Mouse (Mus musculus) brain, embryonic 18.5 days (tissue): ENCODE data around the gene Lage3.
A peak's percentile ranks its signal among the peaks of the same experiment; 100 is the strongest.
"Not testable (repeated sequence)": the region's sequence is repeated elsewhere in the genome, so short reads cannot be mapped to it uniquely, and the experiment has no call there.

Source experiments
- DNase-seq: peaks from one replicate; pipeline ENCODE4 v3.0.0-alpha.2; 2012; ENCODE audit warnings: low read depth, low spot score

The Lage3 gene

DNA sequence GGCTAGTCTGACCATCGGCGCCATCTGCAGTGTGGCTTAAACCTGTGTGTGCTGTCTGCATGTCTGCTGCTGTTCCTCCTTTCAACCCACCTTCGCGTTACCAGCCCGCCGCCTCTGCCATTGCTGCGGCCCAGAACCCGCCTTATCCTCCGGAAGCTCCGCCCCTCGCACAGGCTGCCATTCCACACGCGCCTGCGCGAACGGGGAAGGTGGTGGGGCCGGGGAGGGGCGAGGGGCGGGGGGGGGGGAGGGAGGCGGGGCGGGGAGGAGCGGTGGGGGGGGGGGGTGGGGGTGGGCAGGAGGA, at the start of gene Lage3:
Lage3 (minus strand) TSS at position 152 of the 304 bp plus-strand sequence.
- DNase-seq, result no peak

DNA sequence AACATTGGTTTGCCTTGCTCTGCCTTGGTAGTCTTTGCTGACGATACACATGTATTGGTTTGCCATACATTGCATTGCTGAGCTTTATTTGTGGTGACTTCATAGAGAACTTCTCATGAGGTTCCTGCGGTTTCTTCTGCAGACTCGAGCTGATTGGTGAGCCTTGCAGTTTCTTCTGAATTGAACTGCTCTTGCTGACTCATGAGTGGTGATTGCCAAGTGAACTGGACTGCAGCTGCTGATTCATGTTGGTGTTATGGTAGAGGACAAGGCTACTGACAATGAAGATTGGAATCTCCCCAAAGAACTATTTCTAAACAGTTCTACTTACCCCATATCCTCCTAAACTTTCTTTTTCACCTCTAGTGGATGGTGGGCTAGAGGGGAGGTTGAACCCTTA, 46.7 kb upstream of the Lage3 start:
- DNase-seq, result no peak

DNA sequence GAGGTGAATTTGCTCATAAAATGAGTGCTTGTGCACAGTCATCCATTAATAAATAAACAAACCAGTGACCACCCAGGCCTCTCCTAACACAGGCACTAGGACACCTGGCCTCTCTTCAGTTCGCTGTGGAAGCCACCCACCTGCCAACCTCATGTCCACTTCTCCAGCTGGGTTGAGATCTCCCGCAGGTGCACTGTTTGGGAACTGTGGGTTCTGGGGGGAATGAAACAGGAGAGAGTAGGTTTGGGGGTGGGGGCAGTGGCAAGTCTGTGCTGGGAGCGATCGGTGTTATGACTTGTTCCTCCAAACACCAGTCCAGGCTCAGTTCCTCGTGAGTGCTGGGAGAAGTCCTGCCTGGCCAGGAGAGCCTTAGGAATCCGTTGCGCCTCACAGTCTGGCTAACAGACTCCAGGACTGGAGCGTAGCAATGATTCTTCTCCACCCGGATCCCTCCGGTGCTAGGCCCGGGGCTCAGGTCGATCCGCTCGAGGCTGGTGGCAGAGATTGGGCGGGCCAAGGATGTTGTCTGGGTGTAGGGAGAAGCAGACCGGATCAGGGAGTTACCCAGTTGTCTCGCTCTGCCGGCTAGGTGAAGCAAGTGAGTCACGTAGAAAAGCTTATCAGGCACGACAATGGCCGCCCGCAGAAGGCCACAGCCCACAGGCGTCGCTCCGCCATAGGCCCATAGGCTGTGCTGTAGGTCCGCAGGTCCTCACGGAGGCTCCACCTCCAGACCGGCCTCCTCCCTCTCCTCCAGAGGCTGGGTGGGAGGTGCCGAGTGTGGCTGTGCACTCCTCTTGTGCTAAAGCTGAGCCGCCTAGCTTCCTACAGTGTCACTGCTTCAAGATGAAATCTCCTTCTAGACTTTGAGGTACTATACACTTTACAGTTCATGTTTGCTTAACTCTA, 39.4 kb upstream of the Lage3 start, which contains the start of the genes Fam3a and Ikbkg:
Fam3a (minus strand) TSS at position 738 of the 909 bp plus-strand sequence.
Ikbkg (plus strand) TSS at position 756 of the 909 bp plus-strand sequence.
- peak; percentile 63 for DNase-seq

DNA sequence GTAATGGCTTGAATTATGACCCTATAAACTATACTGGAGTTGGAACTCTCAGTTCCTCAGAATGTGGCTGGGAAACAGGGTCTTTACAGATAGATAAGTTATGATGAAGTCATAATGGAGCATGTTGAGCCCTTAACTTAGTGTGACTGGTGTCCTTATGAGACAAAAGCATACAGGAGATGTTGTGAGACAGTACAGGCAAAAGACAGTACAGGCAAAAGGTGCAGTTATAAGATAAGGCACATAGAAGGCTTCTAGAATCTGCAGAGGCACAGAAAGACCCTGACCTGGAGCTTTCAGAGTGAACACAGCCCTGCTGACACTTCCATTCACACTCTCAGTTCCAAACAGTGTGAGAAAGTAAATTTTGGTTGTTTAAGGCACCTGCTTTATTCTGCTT, 34.7 kb upstream of the Lage3 start:
- DNase-seq, result no peak

DNA sequence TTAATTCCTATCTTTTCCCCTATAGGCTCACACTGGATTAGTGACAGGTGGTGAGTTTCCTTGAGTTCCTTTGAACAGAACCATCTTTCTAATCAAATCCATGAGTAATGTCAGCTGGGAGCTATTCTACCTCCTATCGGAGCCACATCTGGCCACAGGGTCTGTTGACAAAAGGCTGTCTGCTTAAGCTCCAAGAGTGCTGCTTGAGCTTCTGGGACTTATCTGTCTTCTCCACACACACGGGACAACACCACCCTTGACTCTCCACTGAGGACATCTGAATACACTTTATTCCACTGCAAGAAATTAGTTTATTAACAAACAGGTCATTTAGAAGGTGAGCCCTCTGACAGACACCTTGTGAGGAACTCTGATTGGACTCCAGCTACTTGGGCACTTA, 31.0 kb upstream of the Lage3 start:
- DNase-seq, result no peak

DNA sequence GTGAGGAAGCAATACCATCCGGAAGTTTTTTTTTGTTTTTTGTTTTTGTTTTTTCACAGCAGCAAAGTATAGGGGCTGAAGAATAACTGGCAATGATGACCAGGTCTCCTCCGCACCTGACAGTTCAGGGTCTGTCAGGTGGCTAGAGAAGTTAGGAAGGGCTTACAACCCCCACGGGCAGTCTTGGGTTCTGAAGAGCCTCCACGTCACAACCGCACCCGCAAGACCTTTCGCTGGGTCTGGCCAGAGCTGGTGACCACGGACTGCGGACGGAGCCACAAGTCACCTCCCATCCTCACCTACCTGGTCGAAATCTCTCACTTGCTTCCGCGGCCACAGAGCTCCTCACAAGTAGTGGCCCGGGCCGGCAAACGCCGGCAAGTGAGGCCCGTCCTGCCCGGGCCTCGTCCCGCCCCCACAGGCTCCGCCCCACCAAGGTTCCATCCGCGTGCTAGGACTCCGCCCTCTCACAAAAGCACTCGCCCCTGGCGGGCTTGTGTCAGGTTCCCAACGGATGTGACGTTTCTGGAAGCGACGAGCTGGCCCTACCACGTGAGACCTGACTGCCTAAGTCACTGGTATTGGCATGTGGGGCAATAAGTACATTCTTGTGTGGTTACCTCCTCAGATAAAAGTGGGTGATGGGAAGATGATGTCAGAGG, 19.6 kb upstream of the Lage3 start, which contains the start of the genes Ubl4a and Slc10a3:
Ubl4a (minus strand) TSS at position 331 of the 662 bp plus-strand sequence.
Slc10a3 (minus strand) TSS at position 462 of the 662 bp plus-strand sequence.
- no peak for DNase-seq

DNA sequence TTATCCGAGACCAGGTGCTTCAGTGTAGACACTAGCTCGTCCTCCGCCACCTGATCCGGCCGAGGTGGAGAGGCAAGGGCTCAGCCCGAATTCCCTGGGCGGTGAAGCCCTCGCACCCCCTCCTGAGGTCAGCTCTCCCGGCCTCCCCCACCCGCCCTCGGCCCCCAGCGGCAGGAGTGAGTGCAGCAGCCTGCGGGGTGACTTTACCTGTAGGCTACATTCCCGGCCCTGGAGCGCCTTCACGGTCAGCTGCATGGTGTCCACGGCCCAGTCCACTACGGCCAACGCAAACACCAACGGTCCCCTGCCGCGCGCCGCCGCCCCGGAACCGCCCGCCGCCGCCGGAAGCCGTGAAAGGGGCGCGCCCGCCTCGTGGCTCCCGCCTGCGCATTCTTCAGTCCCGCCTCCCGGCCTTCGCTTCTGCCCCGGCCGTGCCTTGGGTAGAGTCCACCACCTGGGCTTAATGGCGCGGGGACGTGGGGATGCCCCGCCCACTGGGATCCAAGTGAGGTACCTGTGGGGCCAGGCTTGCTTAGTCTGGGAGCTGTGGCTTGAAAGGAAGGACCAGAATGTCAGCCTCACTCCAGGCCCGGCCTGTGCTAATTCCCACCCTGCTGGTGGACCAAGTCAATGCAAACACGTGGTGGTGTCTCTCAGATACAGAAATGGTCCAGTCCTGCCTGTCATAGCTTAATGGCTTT, 14.9 kb upstream of the Lage3 start:
- DNase-seq, result no peak

DNA sequence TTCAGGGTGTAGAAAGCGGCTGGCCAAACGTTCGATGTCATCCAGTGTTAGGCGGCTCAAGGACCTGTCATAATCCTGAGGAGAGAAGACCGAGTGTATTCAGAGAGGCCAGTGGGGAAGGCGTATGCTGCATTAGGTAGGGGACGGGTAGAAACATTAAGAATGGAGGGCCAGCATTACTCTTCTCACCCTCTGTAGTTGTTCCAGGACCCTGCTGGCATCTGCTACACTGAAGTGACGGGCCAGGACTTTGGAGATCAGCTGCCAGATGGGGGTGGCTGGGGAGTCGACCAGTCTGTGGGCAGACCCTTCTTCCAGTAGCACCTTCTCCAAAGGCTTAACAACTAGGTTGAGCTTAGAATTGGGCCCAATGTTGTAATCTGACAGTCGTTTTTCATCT, 14.1 kb upstream of the Lage3 start:
- no peak for DNase-seq

DNA sequence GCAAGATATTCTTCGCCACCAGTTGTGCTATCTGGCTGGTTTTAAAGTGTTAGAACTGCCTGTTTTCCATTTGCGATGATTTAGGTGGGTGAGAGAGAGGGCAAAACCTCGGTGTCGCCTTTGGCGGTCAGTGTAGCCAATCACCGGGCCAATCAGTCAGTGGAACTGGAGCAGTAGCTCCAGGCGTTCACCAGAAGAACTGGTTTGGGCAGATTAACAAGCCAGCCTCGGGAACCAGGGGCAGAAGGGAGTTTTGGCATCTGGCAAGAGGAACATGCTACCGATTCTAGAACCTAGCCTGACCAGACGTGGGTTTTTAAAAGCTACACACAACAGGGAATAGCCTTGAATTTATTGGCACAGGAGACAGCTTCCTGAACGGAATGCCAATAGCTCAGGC, 5.8 kb upstream of the Lage3 start:
- no peak for DNase-seq

DNA sequence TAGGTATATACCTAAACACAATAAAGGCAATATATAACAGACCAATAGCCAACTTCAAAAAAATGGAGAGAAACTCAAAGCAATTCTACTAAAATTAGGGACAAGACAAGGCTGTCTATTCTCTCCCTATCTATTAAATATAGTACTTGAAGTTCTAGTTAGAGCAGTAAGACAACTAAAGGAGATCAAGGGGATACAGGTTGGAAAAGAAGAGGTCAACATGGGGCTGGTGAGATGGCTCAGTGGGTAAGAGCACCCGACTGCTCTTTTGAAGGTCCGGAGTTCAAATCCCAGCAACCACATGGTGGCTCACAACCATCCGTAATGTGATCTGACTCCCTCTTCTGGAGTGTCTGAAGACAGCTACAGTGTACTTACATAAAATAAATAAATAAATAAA, 3.7 kb upstream of the Lage3 start:
- DNase-seq, result not testable (repeated sequence)

DNA sequence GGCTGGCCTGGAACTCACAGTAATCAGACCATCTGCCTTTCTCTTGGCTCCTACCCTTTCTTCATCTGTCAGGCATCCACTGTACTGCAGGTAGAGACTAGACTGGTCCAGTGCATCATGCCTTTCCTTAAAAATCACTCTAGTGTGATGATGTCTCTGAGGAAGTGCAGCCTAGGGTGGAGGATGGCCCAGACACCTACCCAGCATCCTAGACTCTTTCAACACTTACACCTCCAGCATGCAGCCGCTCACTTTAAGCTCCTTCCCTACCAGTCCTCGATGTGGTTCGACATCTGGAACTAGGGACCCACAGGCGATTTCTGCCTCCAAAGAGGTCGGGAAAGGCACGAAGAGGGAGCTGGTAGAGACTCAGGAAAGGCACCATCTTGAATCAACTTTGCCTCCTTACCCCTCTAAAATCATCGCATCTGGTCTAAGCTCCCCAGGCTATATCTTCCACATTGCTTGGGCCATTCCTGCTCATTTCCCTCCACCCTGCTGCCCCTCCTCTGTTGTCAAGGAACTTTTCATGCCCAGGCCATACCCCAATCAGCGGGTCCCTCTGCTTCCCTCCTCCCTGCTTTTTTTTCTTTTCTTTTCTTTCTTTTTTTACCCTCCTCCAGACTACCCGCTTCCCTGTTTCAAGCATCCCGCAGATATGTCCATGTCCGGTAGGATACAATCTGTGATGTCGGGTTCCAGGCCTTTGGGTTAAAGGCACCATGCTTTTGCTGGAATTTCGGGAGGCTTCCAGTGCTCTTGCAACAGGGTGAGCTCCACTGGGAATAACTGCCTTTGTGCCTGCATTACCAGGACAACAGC, 562 bp downstream of the Lage3 start:
- no peak for DNase-seq

DNA sequence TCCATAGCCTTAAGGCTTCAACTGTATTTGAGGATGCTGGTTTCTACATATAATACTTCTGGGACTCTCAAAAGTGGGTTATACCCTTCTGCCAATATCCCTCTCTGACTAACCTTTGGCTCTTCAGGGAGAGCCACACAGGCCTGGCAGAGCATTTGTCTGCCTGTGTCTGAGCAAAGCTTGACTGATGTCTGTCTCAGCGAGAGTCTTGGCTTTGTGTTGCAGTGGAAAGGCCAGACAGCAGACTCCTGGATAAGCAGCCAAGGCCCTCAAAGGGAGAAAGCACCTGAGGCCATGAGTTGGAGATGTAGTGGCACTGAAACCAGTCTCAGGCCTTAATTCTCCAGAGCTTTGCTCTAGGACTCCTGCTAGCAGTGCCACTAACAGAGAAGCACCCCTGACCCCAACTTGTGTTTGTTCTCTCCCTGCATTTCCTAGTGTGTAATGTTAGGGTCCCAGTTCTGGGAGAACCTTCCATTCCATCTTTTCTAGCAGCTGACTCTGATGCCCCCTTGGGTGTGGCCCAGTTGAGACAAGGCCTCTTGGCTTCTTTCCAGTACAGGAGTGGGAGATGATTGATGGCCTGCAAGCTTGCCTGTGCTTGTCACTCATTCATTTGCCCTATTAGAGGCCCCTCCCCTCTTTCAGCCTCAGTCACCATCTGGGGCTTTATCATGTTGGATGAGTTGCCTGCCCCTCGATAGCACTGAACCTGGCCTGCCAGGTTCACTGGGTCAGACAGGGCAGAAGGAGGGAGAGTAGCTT, 23.1 kb downstream of the Lage3 start:
- DNase-seq, result no peak

DNA sequence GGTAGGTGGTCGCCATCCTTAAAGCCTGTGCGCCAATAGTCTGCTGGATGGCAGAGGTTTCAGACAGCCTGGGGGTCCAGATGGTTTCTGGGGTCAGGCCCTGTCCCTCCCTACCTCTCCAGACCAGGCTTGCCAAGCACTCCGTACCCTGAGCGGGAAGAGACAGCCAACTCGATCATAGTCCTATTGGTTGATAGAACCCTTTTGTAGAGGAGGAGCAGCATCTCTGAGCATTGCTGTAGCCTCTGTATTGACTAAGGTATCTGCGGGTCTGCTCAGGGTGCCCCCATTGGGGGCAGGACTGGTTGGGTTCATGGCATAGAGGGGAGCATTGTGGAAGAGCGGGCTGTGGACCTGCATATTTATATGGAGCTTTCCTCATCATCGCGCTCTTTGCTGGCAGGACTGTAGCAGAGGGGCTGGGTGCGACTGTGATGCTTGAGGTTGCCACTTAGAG, 24.2 kb downstream of the Lage3 start:
- no peak for DNase-seq

DNA sequence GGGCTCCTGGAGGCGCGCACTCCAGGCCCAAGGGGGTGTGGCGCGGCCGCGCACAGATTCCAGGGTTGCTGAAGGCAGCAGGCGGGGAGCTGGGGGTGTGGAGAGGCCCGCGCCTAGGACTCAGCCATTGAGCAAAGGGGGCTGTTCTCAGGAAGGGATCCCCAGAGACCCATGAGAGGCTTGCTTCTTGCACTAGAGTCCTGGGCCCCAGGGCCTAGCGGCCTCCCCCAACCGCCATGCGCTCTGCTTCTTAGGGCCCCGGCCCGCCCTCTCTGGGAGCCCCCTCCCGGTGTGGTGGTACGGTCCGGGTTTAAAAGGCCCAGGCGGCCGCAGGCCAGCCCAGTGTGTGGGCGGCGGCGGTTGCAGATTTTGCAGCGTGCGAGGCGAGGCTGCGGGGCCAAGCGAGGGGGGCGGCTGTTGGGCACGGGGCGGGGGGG, 24.7 kb downstream of the Lage3 start, which contains the start of gene Plxna3:
Plxna3 (plus strand) TSS at position 342 of the 437 bp plus-strand sequence.
- peak; percentile 46 for DNase-seq

DNA sequence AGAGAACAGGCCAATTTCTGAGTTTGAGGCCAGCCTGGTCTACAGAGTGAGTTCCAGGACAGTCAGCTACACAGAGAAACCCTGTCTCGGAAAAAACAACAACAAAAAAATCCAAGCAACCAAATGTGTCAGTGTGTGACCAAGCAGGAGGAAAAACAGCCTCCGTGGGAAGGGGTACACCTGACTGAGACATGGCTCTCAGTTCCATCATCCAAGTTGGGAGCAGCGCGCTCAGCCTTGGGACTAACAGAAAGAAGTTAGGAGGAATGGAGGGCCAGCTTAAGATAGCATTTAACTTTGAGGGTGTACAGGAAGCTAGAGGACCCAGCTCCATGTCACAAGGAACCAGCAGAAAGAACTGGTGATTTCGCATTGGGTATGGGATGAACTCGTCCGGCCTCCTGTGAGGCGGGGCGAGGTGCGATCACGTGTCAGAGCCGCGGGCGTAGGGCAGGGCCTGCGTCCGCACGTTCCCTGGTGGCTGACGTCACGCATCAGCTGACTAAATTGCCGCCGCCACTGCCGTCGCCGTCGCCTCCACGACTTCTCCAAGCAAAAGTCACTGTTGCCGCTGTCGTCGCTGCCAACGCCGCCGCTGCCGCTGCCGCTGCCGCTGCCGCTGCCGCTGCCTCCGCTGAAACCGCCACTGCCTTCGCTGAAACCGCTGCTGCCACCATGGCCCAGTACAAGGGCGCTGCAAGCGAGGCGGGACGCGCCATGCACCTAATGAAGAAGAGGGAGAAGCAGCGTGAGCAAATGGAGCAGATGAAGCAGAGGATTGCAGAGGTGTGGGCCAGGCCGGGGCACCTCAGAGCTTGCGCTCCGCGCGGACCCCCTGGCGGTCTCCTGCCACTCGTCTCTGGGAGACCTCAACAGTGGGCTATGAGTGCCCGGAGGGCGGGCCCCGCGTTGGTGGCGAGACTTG, 40.6 kb downstream of the Lage3 start, which contains the start of gene Fam50a:
Fam50a (plus strand) TSS at position 494 of the 925 bp plus-strand sequence.
- peak; percentile 69 for DNase-seq

DNA sequence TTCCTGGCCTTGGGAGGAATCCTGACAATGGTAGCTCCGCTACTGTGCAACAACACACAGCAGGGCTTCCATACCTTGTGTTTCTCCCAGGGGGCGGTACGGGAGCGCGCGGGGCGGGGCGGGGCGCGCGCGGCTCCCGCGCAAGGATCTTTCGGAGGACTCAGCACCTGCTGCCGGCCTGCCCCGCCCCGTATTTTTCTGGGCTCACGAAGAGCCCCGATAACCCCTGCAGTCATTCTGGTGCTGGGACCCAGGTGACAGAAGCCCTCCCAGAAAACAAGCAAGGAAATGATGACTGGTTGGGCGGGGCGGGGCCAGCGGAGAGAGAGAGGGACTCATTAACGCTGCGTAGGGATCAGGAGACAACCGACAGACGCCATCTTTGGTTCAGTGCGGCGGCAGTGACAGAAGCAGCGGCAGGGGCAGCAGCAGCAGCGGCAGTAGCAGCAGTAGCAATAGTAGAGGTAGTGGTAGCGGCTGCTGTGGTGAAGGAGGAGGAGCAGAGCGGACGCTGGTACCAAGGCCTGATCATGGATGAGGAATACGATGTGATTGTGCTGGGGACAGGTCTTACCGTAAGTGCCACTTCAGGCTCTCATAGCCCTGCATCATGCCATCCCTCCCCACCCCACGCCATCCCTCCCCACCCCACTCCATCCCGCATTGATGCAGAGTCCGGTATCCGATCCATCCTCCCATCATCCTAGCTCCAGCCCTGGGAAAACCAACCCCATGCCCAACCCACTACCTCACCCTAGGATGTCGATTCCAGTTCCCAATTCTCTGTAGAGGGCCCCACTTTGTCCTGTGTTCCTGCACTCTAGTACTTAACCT, 48.3 kb downstream of the Lage3 start, which contains the start of gene Gdi1:
Gdi1 (plus strand) TSS at position 132 of the 834 bp plus-strand sequence.
- peak; percentile 64 for DNase-seq
